Mouse (Mus musculus) G1E-ER4 (cell line): ENCODE results near the gene Gm36210. TPM values are rescaled to one million over a fixed set of nuclear protein-coding genes. Genes with fewer than 3 reads are reported as not detected.

Source experiments
- GATA1 ChIP-seq: IDR thresholded peaks from one replicate; pipeline ENCODE4 v1.8.0; 2012; ENCODE audit warnings: low read length, inconsistent platforms
- polyA plus RNA-seq: library from polyadenylated mRNA; stranded (reverse); fragments of >175 nt; gene quantifications from 2 replicates; pipeline ENCODE4 v1.2.3, GENCODE M21; 2012

The Gm36210 gene
- polyA plus RNA-seq = not detected in 2 replicates

DNA sequence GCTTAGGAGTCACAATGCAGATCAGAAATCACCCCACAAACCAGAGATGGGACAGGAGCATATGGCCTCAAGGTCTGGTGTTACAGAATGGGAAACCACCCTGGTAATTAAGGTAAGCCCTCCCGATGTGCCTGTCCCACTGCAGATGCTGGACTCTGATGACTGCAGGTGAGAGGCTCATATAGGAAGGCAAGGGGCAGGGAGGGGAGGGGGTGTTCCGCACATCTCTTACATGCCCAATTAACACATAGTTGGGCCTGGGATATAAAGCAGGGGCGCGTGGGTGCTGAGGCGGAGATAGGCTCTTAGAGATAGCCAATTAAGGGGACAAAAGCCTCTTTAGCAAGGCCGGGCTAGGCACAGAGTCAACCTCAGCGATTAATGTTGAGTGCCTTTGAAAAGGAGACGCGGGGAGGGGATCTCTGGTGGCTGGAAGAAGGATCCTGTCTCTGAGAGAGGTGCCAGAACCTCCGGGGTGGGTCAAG is at the start of gene Gm36210:
TSS of gene Gm36210 (minus strand) at position 51 of the 485 bp plus-strand sequence.
- TF ChIP-seq GATA1 = no peak

DNA sequence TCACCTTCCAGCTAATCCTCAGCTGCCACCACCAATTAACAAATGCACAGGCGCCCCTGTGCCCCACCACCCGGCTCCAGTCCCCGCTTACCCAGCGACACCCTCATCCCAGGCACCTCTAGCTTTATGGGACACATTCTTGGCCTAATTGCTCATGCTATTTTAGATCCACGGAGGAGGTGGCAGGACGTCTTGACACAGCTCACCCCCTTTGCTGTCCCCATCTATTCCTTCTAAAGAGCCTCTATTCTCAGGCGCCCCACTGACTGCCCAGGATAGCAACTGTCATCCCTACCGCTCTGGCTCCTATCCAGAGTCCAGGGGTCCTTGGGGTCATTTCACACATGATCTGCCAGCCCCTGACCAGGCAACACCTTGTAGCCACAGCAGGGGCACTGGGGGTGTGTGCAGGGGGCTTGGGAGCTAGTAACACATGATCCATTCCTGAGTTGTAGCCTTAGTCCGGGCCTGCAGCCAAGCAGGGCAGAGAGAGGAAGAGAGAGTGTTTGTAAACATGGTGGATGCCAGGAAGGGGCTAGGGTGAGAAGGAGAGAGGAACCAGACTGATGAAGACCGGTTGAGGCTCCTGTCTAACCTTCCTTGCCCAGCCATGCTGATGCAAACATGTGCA is 47.6 kb upstream of the Gm36210 start:
- no peak for TF ChIP-seq GATA1

DNA sequence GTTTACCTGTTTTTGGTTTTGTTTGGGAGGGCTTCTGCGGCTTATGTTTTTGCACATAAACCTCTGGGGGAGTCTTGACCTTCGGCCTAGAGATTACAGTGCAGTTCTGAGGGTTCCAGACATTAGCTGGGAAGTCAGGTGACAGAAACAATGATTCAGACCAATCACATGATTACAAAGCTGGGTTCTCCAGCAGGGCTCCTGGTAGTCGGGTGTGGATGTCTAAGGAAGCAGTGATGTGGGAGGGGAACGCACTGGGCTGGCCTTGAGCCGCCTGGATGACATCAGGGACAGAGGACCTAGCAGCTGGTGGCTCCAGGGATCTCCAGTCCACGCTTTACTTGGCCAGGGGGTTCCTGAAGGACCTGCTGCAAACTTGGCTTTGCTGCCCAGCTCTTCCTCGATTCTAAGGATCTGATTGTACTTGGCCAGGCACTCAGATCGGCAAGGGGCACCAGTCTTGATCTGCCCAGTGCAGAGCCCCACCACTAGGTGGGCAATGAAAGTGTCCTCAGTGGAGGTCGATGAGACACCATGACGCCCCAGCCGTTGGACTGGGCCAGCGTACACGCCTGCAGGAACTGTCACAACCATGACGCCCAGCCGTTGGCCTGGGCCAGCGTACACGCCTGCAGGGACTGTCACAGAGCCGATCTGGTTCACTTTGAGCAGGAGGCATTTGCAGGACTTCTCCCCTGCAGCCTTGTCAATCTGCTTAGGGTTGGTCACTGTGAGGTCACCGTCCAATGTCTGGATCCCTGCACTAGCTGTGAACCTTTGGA is 44.4 kb upstream of the Gm36210 start:
- TF ChIP-seq GATA1 = no peak

DNA sequence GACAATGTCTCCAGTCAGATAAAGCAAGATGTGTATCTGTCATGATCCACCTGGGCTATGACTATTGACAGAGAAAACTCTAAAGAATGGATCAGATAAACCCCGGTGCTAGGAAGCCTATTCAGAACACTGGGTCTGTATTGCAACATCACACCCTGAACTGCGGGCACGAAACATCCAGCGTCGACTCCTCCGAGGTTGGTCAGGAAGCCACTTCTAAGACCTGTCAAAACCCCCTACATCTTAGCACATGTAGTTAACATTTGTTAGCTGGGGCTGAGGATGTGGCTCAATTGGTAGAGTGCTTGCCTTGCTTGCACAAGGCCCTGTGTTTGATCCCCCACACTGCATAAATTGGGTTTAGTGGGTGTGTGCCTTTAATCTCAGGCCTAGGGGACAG is 42.1 kb upstream of the Gm36210 start:
- no peak for TF ChIP-seq GATA1

DNA sequence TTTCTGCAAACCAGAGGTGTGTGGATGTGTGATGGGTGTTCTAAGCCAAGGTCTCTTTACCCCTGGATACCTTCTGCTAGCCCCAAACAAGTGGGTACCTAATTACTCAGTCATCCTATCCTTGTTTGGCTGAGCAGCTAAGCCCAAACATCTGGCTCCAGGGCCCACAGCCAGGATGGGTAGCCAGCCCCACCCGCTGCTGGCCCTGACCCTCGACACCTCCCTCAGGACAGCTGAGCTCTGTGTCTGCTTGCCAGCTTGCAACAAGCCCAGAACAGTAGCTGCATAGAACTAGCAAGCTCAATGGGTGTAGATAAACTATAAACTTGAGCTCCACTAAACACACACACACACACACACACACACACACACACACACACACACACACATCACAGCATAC is 41.5 kb upstream of the Gm36210 start:
- TF ChIP-seq GATA1 = no peak

DNA sequence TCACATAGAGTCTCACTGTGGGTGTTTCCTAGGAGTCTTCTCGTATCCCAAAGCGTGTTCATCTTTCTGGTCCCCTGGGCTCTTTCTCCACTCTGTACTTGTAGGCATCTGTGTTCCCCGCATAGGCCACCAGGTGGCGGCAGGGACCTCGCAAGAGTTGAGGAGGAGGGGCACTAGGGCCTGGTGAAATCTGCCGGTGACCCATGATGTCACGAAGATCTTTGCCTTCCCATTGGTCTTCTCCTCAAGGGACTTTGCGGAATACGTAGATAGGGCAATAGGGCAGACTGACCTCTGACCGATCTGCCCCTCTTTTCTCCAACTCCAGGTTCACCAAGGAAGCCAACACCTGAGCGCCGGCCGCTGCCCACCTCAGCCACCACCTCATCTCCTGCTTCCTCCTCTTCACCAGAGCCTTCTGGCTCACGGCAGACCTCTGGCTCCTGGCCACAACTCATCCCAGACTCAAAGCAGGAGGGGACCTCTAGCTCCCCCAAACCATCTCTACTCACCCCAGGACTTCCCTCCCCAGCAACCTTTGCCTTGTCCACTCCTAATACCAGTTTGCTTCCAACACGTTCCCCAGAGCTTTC is 37.0 kb upstream of the Gm36210 start:
- TF ChIP-seq GATA1 = no peak

DNA sequence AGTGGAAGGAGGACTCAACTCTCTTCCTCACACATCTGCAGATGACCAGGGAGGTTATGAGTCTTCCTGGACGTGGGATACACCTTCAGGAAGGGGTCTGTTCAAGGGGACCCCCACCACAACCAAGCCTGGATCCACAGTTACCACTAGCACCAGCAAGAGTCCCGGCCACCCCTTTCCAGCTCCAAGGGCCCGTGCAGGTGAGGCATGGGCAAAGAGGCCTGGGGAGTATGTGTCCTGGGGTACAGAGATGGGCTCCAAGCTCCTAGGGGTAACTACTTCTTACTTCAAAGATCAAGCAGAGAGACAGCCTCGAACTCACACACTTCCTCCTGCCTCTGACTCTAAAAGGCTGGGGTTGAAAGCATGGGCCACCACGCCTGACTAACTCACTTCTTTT is 36.4 kb upstream of the Gm36210 start:
- no peak for TF ChIP-seq GATA1

DNA sequence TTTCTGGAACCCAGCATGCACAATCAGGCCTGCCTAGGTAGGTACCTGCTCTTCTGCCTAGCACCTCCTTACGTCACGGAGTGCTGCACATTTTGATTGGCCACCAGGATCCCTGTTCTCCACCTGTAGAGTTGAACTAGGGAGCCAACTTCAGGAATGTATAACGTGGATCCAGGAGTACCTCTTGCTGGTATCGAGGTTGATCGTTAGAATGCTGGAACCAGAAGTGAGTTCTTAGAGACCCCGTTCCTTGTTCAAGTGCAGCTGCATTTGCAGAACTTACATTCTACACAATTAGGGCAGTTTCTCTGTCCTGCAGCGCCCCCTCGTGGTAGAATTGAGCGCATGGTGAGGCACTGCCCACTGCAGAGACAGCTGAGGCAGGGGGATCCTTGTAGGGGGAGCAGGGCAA is 33.8 kb upstream of the Gm36210 start:
- no peak for TF ChIP-seq GATA1

DNA sequence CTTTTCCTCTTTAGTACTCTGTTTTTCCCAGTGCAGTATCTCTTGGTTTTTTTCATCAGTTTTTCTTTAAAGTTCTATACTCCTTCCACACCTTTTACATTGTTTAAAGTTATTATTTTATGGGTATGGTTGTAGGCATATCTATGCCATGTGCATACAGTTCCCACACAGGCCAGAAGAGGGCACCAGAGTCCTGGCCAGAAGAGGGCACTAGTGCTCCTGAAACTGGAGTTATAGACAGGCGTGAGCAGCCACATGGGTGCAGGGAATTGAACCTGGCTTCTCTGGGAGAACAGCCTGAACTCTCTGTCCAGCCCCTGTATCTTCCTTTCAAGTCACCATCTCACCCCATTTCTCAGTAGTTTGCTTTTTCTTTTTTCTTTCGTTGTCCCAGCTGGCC is 32.1 kb upstream of the Gm36210 start:
- no peak for TF ChIP-seq GATA1

DNA sequence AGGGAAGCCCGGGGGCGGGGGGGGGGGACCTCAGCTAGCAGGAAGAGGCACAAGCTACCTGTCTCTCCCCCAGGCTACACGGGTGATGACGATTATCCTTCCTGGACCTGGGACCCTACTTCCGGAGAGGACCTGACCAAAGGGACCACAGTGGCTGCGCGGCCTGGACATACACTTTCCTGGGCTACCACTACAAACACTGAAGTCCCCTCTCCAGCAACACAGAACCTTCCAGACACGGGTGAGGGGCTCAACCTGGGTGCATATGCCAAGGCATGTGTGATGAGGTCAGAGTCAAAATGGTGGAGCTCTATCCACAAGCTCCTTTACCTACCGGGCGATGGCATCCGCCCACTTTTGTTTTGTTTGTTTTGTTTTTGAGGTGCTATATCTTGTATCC is 31.1 kb upstream of the Gm36210 start:
- TF ChIP-seq GATA1 = no peak

DNA sequence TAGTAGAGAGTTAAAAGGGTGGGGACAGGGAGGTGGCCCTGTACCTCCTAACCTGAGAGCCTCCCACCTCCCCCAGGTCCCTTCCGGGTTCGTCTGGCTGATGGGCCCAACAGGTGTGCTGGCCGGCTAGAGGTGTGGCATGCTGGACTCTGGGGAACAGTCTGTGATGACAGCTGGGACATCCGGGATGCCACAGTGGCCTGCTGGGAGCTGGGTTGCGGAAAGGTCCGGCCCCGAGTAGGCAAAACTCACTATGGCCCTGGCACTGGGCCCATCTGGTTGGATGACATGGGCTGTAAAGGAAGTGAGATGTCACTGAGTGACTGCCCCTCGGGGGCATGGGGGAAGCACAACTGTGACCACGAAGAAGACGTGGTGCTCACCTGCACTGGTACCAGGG is 30.5 kb upstream of the Gm36210 start:
- TF ChIP-seq GATA1 = no peak

DNA sequence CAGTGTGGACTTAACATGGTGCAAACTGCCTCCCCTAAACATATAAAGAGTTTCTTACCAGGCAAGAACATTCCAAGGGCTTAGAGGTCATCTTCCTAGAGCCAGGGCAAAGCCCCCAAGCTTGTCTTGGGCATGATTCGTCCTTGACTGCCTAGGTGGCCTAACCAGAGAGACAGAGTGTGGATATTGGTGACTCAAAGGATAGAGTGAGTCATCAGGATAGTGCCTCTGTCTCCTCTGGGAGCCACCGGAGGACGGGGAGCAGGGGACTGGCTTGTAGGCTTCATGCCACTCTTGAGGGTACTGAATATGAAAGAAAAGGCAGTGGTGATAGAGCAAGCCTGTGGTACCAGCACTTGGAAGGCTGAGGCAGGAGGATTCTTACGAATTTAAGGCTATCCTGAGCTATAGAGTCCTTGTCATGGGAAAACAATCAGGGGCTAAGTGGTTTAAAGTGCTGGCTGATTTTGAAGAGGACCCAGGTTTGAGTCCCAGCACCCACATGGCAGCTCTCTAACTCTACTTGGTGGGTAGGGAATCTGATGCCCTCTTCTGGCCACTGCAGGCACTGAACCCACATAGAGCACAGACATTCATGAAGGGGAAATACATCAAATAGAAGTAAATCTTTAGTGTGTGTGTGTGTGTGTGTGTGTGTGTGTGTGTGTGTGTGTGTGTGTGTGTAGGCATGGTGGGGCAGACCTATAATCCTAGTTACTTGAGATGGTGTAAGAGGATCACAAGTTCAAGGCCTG is 28.0 kb upstream of the Gm36210 start:
- TF ChIP-seq GATA1 = no peak

DNA sequence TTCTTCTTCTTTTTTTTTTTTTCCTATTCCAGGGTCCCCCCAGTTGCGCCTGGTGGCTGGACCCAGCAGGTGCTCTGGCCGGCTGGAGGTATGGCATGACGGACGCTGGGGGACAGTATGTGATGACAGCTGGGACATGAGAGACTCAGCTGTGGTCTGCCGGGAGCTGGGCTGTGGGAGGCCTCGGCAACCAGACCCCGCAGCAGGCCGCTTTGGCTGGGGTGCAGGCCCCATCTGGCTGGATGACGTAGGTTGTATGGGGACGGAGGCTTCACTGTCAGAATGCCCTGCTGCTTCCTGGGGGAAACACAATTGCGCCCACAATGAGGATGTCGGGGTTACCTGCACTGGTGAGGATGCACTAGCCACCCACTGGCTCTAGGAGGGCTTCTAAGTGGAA is 26.8 kb upstream of the Gm36210 start:
- TF ChIP-seq GATA1 = no peak

DNA sequence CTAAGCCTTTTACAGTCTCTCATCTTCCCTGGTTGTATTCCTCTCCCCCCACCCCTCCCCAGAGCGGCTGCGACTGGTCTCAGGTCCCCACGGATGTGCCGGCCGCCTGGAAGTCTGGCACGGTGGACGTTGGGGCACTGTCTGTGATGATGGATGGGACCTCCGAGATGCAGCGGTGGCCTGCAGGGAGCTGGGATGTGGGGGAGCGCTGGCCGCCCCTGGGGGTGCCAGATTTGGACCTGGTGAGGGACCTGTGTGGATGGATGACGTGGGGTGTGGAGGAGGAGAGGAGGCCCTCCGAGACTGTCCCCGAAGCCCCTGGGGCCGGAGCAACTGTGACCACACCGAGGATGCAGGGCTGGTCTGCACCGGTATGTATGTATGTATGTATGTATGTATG is 22.0 kb upstream of the Gm36210 start:
- TF ChIP-seq GATA1 = no peak

DNA sequence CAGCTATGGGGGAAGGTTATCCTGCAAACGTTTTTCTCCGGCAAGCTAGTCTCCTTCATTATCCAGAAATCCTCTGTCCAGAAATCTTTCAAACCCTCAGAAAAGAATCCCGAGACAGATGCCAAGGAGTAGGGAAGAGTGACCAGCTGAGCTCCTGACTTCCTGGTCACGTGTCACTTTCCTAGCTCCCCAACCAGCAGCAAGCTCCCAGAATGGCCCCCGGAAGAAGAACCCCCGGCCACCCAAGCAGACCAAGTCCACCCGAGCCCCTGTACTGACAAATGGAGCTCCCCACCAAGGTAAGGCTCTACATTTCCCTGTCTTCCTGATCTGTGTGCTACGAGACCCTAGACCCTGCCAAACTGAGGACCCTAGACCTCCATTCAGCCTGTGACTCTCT is 21.4 kb upstream of the Gm36210 start:
- TF ChIP-seq GATA1 = no peak

DNA sequence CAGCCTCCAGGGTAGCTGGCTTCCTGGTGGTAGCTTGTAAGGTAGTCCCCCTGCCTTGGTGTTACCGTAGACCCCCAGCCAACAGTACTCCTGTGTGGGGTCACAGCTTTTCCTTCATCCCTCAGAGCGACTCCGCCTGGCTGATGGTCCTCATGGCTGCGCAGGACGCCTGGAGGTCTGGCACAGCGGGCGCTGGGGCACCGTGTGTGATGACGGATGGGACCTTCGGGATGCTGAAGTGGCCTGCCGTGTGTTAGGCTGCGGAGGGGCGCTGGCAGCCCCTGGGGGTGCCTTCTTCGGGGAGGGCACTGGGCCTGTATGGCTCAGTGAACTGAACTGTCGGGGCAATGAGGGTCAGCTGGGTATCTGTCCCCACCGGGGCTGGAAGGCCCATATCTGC is 20.5 kb upstream of the Gm36210 start:
- TF ChIP-seq GATA1 = no peak
